27 mouse cellular contexts compared by ENCODE assay signal in genomic region chr16:85484557-85484956, GRCm38 (mm10).
DNase-seq lines count a peak whose midpoint lies in the region; ATAC-seq and TF ChIP-seq lines count a peak whose summit lies in the region.
"Had no signal": no experiment of that assay in that cellular context is flagged by ENCODE, and none has a peak within 500 bp of the region (broad histone marks: within the 10 kb centered on the region; RNA-seq: fewer than 3 reads in every experiment).

No protein-coding gene starts in this region.

- H3K9me3 ChIP-seq in forebrain, embryonic 14.5 days (replicated peaks; ENCODE audit: control insufficient read depth, low read length), result no peaks in the 10 kb centered on the region
- H3K9me3 ChIP-seq in forebrain, embryonic 16.5 days (ENCODE audit: control insufficient read depth, low read length), result no peaks in the 10 kb centered on the region
- no peaks in the 10 kb centered on the region for H3K9me3 ChIP-seq in midbrain, embryonic 16.5 days (replicated peaks; ENCODE audit: control insufficient read depth, low read length, poor library complexity, severe bottlenecking)
- H3K9me3 ChIP-seq in midbrain, embryonic 10.5 days (replicated peaks), result no peaks in the 10 kb centered on the region
- H3K9me3 ChIP-seq in midbrain, postnatal 0 days (ENCODE audit: low read length), result no peaks in the 10 kb centered on the region
- H3K9me3 ChIP-seq: embryonic facial prominence, embryonic 10.5 days; embryonic facial prominence, embryonic 13.5 days; forebrain, embryonic 13.5 days; heart, embryonic 10.5 days; heart, embryonic 13.5 days; hindbrain, embryonic 12.5 days; hindbrain, embryonic 15.5 days had no signal

- no peak overlapping the region for H3K27ac ChIP-seq in forebrain, embryonic 14.5 days (ENCODE audit: low read depth, low read length)
- H3K27ac ChIP-seq in forebrain, embryonic 16.5 days (ENCODE audit: low read length), result no peak overlapping the region
- no peak overlapping the region for H3K27ac ChIP-seq in midbrain, embryonic 16.5 days (ENCODE audit: low read length)
- H3K27ac ChIP-seq in midbrain, embryonic 10.5 days (replicated peaks), result no peak overlapping the region
- peak overlapping the region; percentile 47 for H3K27ac ChIP-seq in midbrain, postnatal 0 days (ENCODE audit: low read depth, low read length)
- H3K27ac ChIP-seq: embryonic facial prominence, embryonic 10.5 days; embryonic facial prominence, embryonic 13.5 days; forebrain, embryonic 13.5 days; heart, adult 2 months; heart, embryonic 10.5 days; heart, embryonic 13.5 days; hindbrain, embryonic 12.5 days; hindbrain, embryonic 15.5 days had no signal

- intact Hi-C loops in left cerebral cortex, postnatal 14 days (cut with DNase I), result no loop called here
- intact Hi-C loops in left cerebral cortex, postnatal 25 days (cut with DNase I), result loop anchor here (10.0 kb wide), 1 partner anchor 310 kb away; the partner anchor contains the start of gene App

- H3K4me1 ChIP-seq in forebrain, embryonic 14.5 days (ENCODE audit: control insufficient read depth, insufficient read depth, low read length), result no peaks in the 10 kb centered on the region
- no peaks in the 10 kb centered on the region for H3K4me1 ChIP-seq in forebrain, embryonic 16.5 days (replicated peaks; ENCODE audit: control insufficient read depth, insufficient read depth, low read length)
- H3K4me1 ChIP-seq in midbrain, embryonic 16.5 days (ENCODE audit: control insufficient read depth, insufficient read depth, low read length), result peaks cover 4% of the 10 kb centered on the region
- no peaks in the 10 kb centered on the region for H3K4me1 ChIP-seq in midbrain, embryonic 10.5 days
- H3K4me1 ChIP-seq in midbrain, postnatal 0 days (ENCODE audit: insufficient read depth, low read length), result 0 out of 2 replicates have a peak, but pooled peaks cover 2% of the 10 kb centered on the region
- H3K4me1 ChIP-seq: embryonic facial prominence, embryonic 13.5 days; forebrain, embryonic 13.5 days; heart, embryonic 10.5 days; heart, embryonic 13.5 days; hindbrain, embryonic 12.5 days had no signal

- H3K4me2 ChIP-seq in forebrain, embryonic 14.5 days (ENCODE audit: low read length), result no peak overlapping the region
- no peak overlapping the region for H3K4me2 ChIP-seq in forebrain, embryonic 16.5 days (ENCODE audit: low read length)
- H3K4me2 ChIP-seq in midbrain, embryonic 16.5 days (ENCODE audit: low read length), result no peak overlapping the region
- no peak overlapping the region for H3K4me2 ChIP-seq in midbrain, postnatal 0 days (ENCODE audit: low read depth, low read length, poor library complexity, severe bottlenecking)
- H3K4me2 ChIP-seq: embryonic facial prominence, embryonic 13.5 days; forebrain, embryonic 13.5 days; heart, embryonic 13.5 days; hindbrain, embryonic 12.5 days; hindbrain, embryonic 15.5 days had no signal

- TF ChIP-seq CTCF in midbrain, postnatal 0 days (IDR thresholded peaks at IDR 0.05), result no peak

- H3K36me3 ChIP-seq in forebrain, embryonic 14.5 days (ENCODE audit: control insufficient read depth, insufficient read depth, low read length), result no peaks in the 10 kb centered on the region
- no peaks in the 10 kb centered on the region for H3K36me3 ChIP-seq in forebrain, embryonic 16.5 days (ENCODE audit: control insufficient read depth, insufficient read depth)
- H3K36me3 ChIP-seq in midbrain, embryonic 16.5 days (ENCODE audit: control insufficient read depth, insufficient read depth, low read length), result no peaks in the 10 kb centered on the region
- no peaks in the 10 kb centered on the region for H3K36me3 ChIP-seq in midbrain, embryonic 10.5 days
- no peaks in the 10 kb centered on the region for H3K36me3 ChIP-seq in midbrain, postnatal 0 days (ENCODE audit: insufficient read depth, low read length)
- H3K36me3 ChIP-seq: embryonic facial prominence, embryonic 10.5 days; embryonic facial prominence, embryonic 13.5 days; heart, embryonic 10.5 days; heart, embryonic 13.5 days; hindbrain, embryonic 12.5 days; hindbrain, embryonic 15.5 days had no signal

- ATAC-seq in forebrain, embryonic 14.5 days, result no peak
- ATAC-seq in forebrain, embryonic 16.5 days, result no peak
- peak; percentile 64; the same call in 1 of the 2 replicates for ATAC-seq in midbrain, embryonic 16.5 days
- ATAC-seq in midbrain, postnatal 0 days (ENCODE audit: low FRiP score), result no peak
- ATAC-seq: activated CD4-positive, CD25-positive, alpha-beta regulatory T cell, adult 4 months; forebrain, embryonic 13.5 days; inflammation-experienced regulatory T-cells, adult 6 months had no signal

- DNase-seq in forebrain, embryonic 14.5 days (ENCODE audit: low spot score), result peak; percentile 13
- peak; percentile 24 to 27 for DNase-seq in left cerebral cortex, postnatal 14 days (ENCODE audit: low spot score in 2 of 2)
- no peak for DNase-seq in left cerebral cortex, postnatal 25 days (ENCODE audit: low spot score in 2 of 2)
- no peak for DNase-seq in midbrain, embryonic 10.5 days (ENCODE audit: low spot score)
- peak; percentile 50 for DNase-seq in midbrain, postnatal 0 days (ENCODE audit: low spot score)
- DNase-seq in cerebellum, adult 18-20 months, result no peak
- DNase-seq: adrenal gland, adult 8-10 months; adrenal gland, postnatal 25 days; cerebellum, adult 11 months; cerebellum, adult 8-10 months; cerebellum, postnatal 36 days; embryo, embryonic 11 days; gastrocnemius, postnatal 10 days; gastrocnemius, postnatal 36 days; heart, adult 2 months had no signal

- no peaks in the 10 kb centered on the region for H3K27me3 ChIP-seq in forebrain, embryonic 14.5 days (replicated peaks; ENCODE audit: control insufficient read depth, insufficient read depth, low read length)
- H3K27me3 ChIP-seq in forebrain, embryonic 16.5 days (replicated peaks; ENCODE audit: control insufficient read depth, insufficient read depth, low read length), result no peaks in the 10 kb centered on the region
- H3K27me3 ChIP-seq in midbrain, embryonic 16.5 days (ENCODE audit: control insufficient read depth, insufficient read depth, low read depth, low read length), result no peaks in the 10 kb centered on the region
- no peaks in the 10 kb centered on the region for H3K27me3 ChIP-seq in midbrain, embryonic 10.5 days (ENCODE audit: low read depth, poor library complexity, severe bottlenecking)
- no peaks in the 10 kb centered on the region for H3K27me3 ChIP-seq in midbrain, postnatal 0 days (ENCODE audit: insufficient read depth, low read length)
- H3K27me3 ChIP-seq: embryonic facial prominence, embryonic 13.5 days; forebrain, embryonic 13.5 days; heart, embryonic 13.5 days; hindbrain, embryonic 12.5 days; hindbrain, embryonic 15.5 days had no signal

- 82% methylated on average over 4 of the region's 4 CpGs for WGBS in forebrain, embryonic 14.5 days
- WGBS in forebrain, embryonic 16.5 days, result 77% methylated on average over 4 of the region's 4 CpGs
- 66% methylated on average over 4 of the region's 4 CpGs for WGBS in midbrain, embryonic 16.5 days
- 89% methylated on average over 4 of the region's 4 CpGs for WGBS in midbrain, embryonic 10.5 days
- WGBS in midbrain, postnatal 0 days, result 65% methylated on average over 4 of the region's 4 CpGs

- no peak overlapping the region for H3K9ac ChIP-seq in forebrain, embryonic 14.5 days (ENCODE audit: low read length)
- H3K9ac ChIP-seq in forebrain, embryonic 16.5 days (replicated peaks; ENCODE audit: low read depth, low read length), result no peak overlapping the region
- no peak overlapping the region for H3K9ac ChIP-seq in midbrain, embryonic 16.5 days (ENCODE audit: low read depth, low read length)
- H3K9ac ChIP-seq in midbrain, postnatal 0 days (replicated peaks; ENCODE audit: low read length, poor library complexity, severe bottlenecking), result no peak overlapping the region
- H3K9ac ChIP-seq: embryonic facial prominence, embryonic 13.5 days; forebrain, embryonic 13.5 days; heart, embryonic 13.5 days; hindbrain, embryonic 12.5 days; hindbrain, embryonic 15.5 days had no signal

- H3K4me3 ChIP-seq in forebrain, embryonic 14.5 days (ENCODE audit: low read depth, low read length), result no peak overlapping the region
- H3K4me3 ChIP-seq in forebrain, embryonic 16.5 days (replicated peaks; ENCODE audit: low read length), result no peak overlapping the region
- H3K4me3 ChIP-seq in midbrain, embryonic 16.5 days (ENCODE audit: low read depth, low read length), result no peak overlapping the region
- H3K4me3 ChIP-seq in midbrain, embryonic 10.5 days, result no peak overlapping the region
- no peak overlapping the region for H3K4me3 ChIP-seq in midbrain, postnatal 0 days (ENCODE audit: low read depth, low read length)
- H3K4me3 ChIP-seq: embryonic facial prominence, embryonic 10.5 days; embryonic facial prominence, embryonic 13.5 days; erythroblast, embryonic 14.5 days; forebrain, embryonic 13.5 days; heart, adult 2 months; heart, embryonic 10.5 days; heart, embryonic 13.5 days; hindbrain, embryonic 12.5 days; hindbrain, embryonic 15.5 days had no signal

Comparison
In these comparisons a context has a peak if more than half of its experiments do, and no peak if none do; other contexts are left out.
1. DNase-seq: peak in forebrain, embryonic 14.5 days (single experiment), left cerebral cortex, postnatal 14 days (2 of 2) and midbrain, postnatal 0 days (single experiment); none in left cerebral cortex, postnatal 25 days (0 of 2), midbrain, embryonic 10.5 days (single experiment) and cerebellum, adult 18-20 months (0 of 2).